Mouse (Mus musculus) liver, adult 2 months (tissue): ENCODE measurements at regions not wholly inside any gene's neighbourhood (a gene's known extent, or its start where the extent isn't known, plus 50 kb on each side); places are given as distances from the start of the nearest gene placed in this dataset.

Source experiments
- DNase-seq: peaks from one replicate; pipeline ENCODE4 v3.0.0-alpha.2; 2011; ENCODE audit warnings: low read depth, low spot score; ENCODE audit errors: extremely low read depth
- H3K27ac ChIP-seq: fragments of 200-500 bp; replicated peaks from 2 replicates; pipeline ENCODE4 v1.5.1; 2012; ENCODE audit warnings: low read depth, mild to moderate bottlenecking, control low read depth, inconsistent platforms, low read length; ENCODE audit not compliant: insufficient read depth
- H3K27me3 ChIP-seq: fragments of 200-500 bp; 2 replicates; pipeline ENCODE4 v1.6.1; 2012; ENCODE audit warnings: mild to moderate bottlenecking, moderate library complexity, low read length, inconsistent platforms; ENCODE audit not compliant: control insufficient read depth, insufficient read depth
- H3K36me3 ChIP-seq: fragments of 200-500 bp; 2 replicates; pipeline ENCODE4 v1.6.1; 2012; ENCODE audit warnings: low read length, inconsistent platforms; ENCODE audit not compliant: control insufficient read depth, insufficient read depth
- H3K4me1 ChIP-seq: fragments of 200-500 bp; 2 replicates; pipeline ENCODE4 v1.6.1; 2011; ENCODE audit warnings: low read length; ENCODE audit not compliant: control insufficient read depth, insufficient read depth
- H3K4me3 ChIP-seq: fragments of 200-500 bp; 2 replicates; pipeline ENCODE4 v1.5.1; 2011; ENCODE audit warnings: low read depth, mild to moderate bottlenecking, control low read depth, low read length, moderate library complexity; ENCODE audit not compliant: insufficient read depth
- H3K79me2 ChIP-seq: fragments of 200-500 bp; 2 replicates; pipeline ENCODE4 v1.6.1; 2012; ENCODE audit warnings: inconsistent platforms, mild to moderate bottlenecking, low read length, moderate library complexity; ENCODE audit not compliant: control insufficient read depth, insufficient read depth
- H3K9ac ChIP-seq: fragments of 200-500 bp; 2 replicates; pipeline ENCODE4 v1.6.1; 2012; ENCODE audit warnings: low read depth, mild to moderate bottlenecking, control low read depth, inconsistent platforms, low read length
- CTCF ChIP-seq: fragments of 200-500 bp; IDR thresholded peaks from 2 replicates; pipeline ENCODE4 v1.5.1; 2011; ENCODE audit warnings: low read depth, low read length, control low read depth
- POLR2A ChIP-seq: fragments of 200-500 bp; IDR thresholded peaks from 2 replicates; pipeline ENCODE4 v1.6.1; 2011; ENCODE audit warnings: low read length, control low read depth; ENCODE audit not compliant: insufficient read depth; ENCODE audit errors: extremely low read depth
- WGBS: fragments of 180-500 bp; shearing (Covaris S2); methylation state at CpG from one replicate; pipeline ENCODE4 v1.1.7; 2018; 5-methylcytosine and 5-hydroxymethylcytosine counted together

- no peaks in the 10 kb centered on the region for H3K79me2 ChIP-seq
- no peak overlapping the region for H3K4me3 ChIP-seq
- H3K4me1 ChIP-seq = no peaks in the 10 kb centered on the region
- no peak overlapping the region for H3K27ac ChIP-seq
- DNase-seq = no peak
- H3K27me3 ChIP-seq = no peaks in the 10 kb centered on the region
- H3K9ac ChIP-seq = no peak overlapping the region
- WGBS = 67% methylated on average over 3 of the region's 3 CpGs
- no peak for TF ChIP-seq POLR2A
- TF ChIP-seq CTCF = no peak
- no peaks in the 10 kb centered on the region for H3K36me3 ChIP-seq
Measured at GRCm38 (mm10) chr1:137958040-137958439, 217.5 kb downstream of the Ptprc start.

- no peaks in the 10 kb centered on the region for H3K27me3 ChIP-seq
- no peak overlapping the region for H3K4me3 ChIP-seq
- DNase-seq = no peak
- no peaks in the 10 kb centered on the region for H3K4me1 ChIP-seq
- WGBS = 87% methylated on average over 3 of the region's 3 CpGs
- no peaks in the 10 kb centered on the region for H3K79me2 ChIP-seq
- no peak overlapping the region for H3K9ac ChIP-seq
- H3K27ac ChIP-seq = no peak overlapping the region
- H3K36me3 ChIP-seq = no peaks in the 10 kb centered on the region
- no peak for TF ChIP-seq CTCF
- no peak for TF ChIP-seq POLR2A
Measured at GRCm38 (mm10) chr1:137955993-137956392, 219.5 kb downstream of the Ptprc start.

- no peak for TF ChIP-seq CTCF
- no peak for TF ChIP-seq POLR2A
- WGBS = 82% methylated on average over 2 of the region's 2 CpGs
Measured at GRCm38 (mm10) chr1:137955139-137955538, 220.4 kb downstream of the Ptprc start.

GRCm38 (mm10) chr1:137953369-137953768 is 222.1 kb downstream of the Ptprc start:
- 86% methylated on average over 1 of the region's 1 CpGs for WGBS
- TF ChIP-seq CTCF = no peak
- TF ChIP-seq POLR2A = no peak
- H3K36me3 ChIP-seq = no peaks in the 10 kb centered on the region

More at GRCm38 (mm10) chr1:137955139-137955538, 220.4 kb downstream of the Ptprc start:
- Histone ChIP-seq H3K4me1 (no peaks in the 10 kb centered on the region), H3K27me3 (no peaks in the 10 kb centered on the region), H3K79me2 (no peaks in the 10 kb centered on the region), H3K27ac (no peak overlapping the region), H3K36me3 (no peaks in the 10 kb centered on the region), H3K4me3 (no peak overlapping the region), H3K9ac (no peak overlapping the region)
- DNase-seq = no peak

GRCm38 (mm10) chr1:137952777-137953176 is 222.7 kb downstream of the Ptprc start:
- WGBS = 100% methylated on average over 1 of the region's 1 CpGs

More at GRCm38 (mm10) chr1:137953369-137953768, 222.1 kb downstream of the Ptprc start:
- Histone ChIP-seq H3K4me1 (no peaks in the 10 kb centered on the region), H3K4me3 (no peak overlapping the region), H3K27ac (no peak overlapping the region), H3K27me3 (no peaks in the 10 kb centered on the region), H3K79me2 (no peaks in the 10 kb centered on the region), H3K9ac (no peak overlapping the region)
- no peak for DNase-seq

GRCm38 (mm10) chr1:137947900-137948299 is 227.6 kb downstream of the Ptprc start:
- Histone ChIP-seq H3K4me3 (no peak overlapping the region), H3K27me3 (no peaks in the 10 kb centered on the region), H3K4me1 (no peaks in the 10 kb centered on the region), H3K36me3 (no peaks in the 10 kb centered on the region), H3K27ac (no peak overlapping the region), H3K79me2 (no peaks in the 10 kb centered on the region), H3K9ac (no peak overlapping the region)
- no peak for DNase-seq
- 55% methylated on average over 1 of the region's 1 CpGs for WGBS
- no peak for TF ChIP-seq POLR2A
- TF ChIP-seq CTCF = no peak

More at GRCm38 (mm10) chr1:137952777-137953176, 222.7 kb downstream of the Ptprc start:
- H3K4me1 ChIP-seq = no peaks in the 10 kb centered on the region
- no peaks in the 10 kb centered on the region for H3K36me3 ChIP-seq
- no peak overlapping the region for H3K9ac ChIP-seq
- no peaks in the 10 kb centered on the region for H3K79me2 ChIP-seq
- no peaks in the 10 kb centered on the region for H3K27me3 ChIP-seq
- no peak for TF ChIP-seq POLR2A
- no peak for TF ChIP-seq CTCF
- no peak for DNase-seq
- H3K4me3 ChIP-seq = no peak overlapping the region
- no peak overlapping the region for H3K27ac ChIP-seq
